Mouse (Mus musculus): ENCODE measurements around the gene Tob1. TPM values are rescaled to one million over a fixed set of nuclear protein-coding genes. Genes with fewer than 3 reads are reported as not detected.

The Tob1 gene
- polyA plus RNA-seq, 1 experiment, result 21.4 TPM

DNA sequence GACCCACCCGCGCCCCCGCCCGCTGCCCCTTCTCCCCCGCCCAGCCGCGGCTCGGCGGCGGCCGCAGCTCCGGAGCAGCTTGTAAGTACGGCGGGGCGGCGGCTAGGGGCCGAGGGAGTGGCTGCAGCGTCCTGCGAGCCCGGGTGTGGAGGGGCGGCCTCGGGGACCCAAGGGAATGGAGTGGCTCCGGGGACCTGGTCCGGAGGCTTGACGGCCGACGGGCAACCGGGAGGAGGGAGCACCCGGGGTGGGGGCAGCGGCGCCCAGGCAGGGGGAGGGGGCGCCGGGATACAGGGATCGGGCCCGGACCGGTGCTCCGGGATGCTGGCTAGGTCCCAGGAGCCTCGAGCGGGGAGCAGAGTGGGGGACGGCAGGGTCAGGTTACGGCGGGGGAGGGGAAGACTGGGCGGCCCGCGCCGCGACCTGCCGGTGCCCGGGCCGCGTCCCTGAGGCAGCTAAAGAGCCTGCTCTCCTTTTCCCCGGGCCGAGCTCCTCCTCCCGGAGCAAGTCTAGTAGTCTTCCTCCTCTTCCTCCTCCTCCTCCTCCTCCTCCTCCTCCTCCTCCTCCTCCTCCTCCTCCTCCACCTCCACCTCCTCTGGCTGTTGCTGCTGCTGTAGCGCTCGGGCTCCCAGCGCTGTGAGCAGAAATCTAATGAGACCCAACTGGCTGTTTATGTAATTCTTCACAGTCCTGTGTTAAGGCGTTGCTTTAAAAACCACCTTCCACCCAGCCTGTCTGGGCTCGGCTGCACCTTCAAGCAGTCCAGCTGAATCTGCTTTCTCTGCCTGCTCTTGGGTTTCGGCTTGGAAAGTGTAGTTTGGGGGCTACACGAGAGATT is 616 bp downstream of the Tob1 start:
- Histone ChIP-seq H3K4me3 (ENCODE audit: control insufficient read depth, insufficient read depth, low read length) (peak overlapping the region; percentile 88), H3K27me3 (ENCODE audit: control insufficient read depth, insufficient read depth, low read length) (no peaks in the 10 kb centered on the region), H3K4me1 (replicated peaks; ENCODE audit: control insufficient read depth, insufficient read depth, low read length) (peaks cover 5% of the 10 kb centered on the region; the same call in 1 of the 2 replicates), H3K36me3 (ENCODE audit: control insufficient read depth, insufficient read depth, low read length) (peaks cover 8% of the 10 kb centered on the region), H3K27ac (ENCODE audit: control insufficient read depth, insufficient read depth, low read length) (no peak overlapping the region)
- WGBS, result under 1% methylated on average over 59 of the region's 61 CpGs
- DNase-seq, result peak; percentile 58
- TF ChIP-seq CTCF (IDR thresholded peaks at IDR 0.05; ENCODE audit: borderline replicate concordance, control insufficient read depth, extremely low read depth, insufficient read depth, low read length, poor library complexity), result no peak
- no peak for TF ChIP-seq POLR2A (IDR thresholded peaks at IDR 0.05; ENCODE audit: control insufficient read depth, extremely low read depth, insufficient read depth, low read length, poor library complexity)

DNA sequence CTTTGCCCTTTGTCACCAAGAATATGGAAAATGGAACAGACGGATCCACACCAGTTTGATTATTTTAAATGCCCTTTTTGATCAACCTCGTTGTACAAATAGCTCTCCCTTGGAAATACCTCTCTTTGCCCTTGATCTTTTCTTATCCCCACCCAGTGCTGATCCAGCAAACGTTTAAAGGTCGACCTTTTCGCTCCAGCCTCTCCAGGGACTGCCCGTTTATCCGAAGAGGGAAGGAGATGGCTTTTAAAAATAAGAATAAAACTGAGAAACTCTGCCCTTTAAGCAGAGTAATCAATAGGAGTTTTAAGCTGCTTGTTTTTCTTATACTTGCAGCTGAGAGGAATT is 1.2 kb downstream of the Tob1 start:
- H3K36me3 ChIP-seq (ENCODE audit: control insufficient read depth, insufficient read depth, low read length), result peaks cover 8% of the 10 kb centered on the region
- no peak for DNase-seq
- H3K4me1 ChIP-seq (replicated peaks; ENCODE audit: control insufficient read depth, insufficient read depth, low read length), result peaks cover 5% of the 10 kb centered on the region; the same call in 1 of the 2 replicates
- TF ChIP-seq POLR2A (IDR thresholded peaks at IDR 0.05; ENCODE audit: control insufficient read depth, extremely low read depth, insufficient read depth, low read length, poor library complexity), result no peak
- no peak for TF ChIP-seq CTCF (IDR thresholded peaks at IDR 0.05; ENCODE audit: borderline replicate concordance, control insufficient read depth, extremely low read depth, insufficient read depth, low read length, poor library complexity)
- no peak overlapping the region for H3K27ac ChIP-seq (ENCODE audit: control insufficient read depth, insufficient read depth, low read length)
- WGBS, result 33% methylated on average over 7 of the region's 7 CpGs
- H3K27me3 ChIP-seq (ENCODE audit: control insufficient read depth, insufficient read depth, low read length), result no peaks in the 10 kb centered on the region
- H3K4me3 ChIP-seq (ENCODE audit: control insufficient read depth, insufficient read depth, low read length), result peak overlapping the region; percentile 88

DNA sequence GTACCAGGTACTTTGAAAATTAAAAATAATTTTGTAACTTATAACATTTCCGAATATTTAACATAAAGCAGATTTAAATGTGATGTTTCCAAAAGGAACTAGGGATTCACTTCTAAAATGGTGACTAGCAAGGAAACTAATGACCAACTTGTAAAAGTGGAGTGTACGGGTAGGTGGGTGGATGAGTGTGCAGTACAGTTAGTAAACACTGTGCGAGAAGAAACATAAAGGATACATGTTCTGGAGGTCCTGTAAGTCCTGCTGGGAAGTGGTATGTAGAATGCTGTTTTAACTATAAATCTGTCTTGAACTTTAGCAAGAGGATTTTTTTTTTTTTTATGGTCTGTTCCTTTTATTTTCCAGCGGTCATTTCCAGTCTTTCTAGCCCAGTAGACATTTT is 1.7 kb downstream of the Tob1 start:
- Histone ChIP-seq H3K27ac (ENCODE audit: control insufficient read depth, insufficient read depth, low read length) (no peak overlapping the region), H3K4me1 (replicated peaks; ENCODE audit: control insufficient read depth, insufficient read depth, low read length) (peaks cover 5% of the 10 kb centered on the region; the same call in 1 of the 2 replicates), H3K27me3 (ENCODE audit: control insufficient read depth, insufficient read depth, low read length) (no peaks in the 10 kb centered on the region), H3K4me3 (ENCODE audit: control insufficient read depth, insufficient read depth, low read length) (no peak overlapping the region), H3K36me3 (ENCODE audit: control insufficient read depth, insufficient read depth, low read length) (peaks cover 8% of the 10 kb centered on the region)
- WGBS, result 95% methylated on average over 4 of the region's 4 CpGs
- TF ChIP-seq CTCF (IDR thresholded peaks at IDR 0.05; ENCODE audit: borderline replicate concordance, control insufficient read depth, extremely low read depth, insufficient read depth, low read length, poor library complexity), result no peak
- TF ChIP-seq POLR2A (IDR thresholded peaks at IDR 0.05; ENCODE audit: control insufficient read depth, extremely low read depth, insufficient read depth, low read length, poor library complexity), result no peak
- no peak for DNase-seq

DNA sequence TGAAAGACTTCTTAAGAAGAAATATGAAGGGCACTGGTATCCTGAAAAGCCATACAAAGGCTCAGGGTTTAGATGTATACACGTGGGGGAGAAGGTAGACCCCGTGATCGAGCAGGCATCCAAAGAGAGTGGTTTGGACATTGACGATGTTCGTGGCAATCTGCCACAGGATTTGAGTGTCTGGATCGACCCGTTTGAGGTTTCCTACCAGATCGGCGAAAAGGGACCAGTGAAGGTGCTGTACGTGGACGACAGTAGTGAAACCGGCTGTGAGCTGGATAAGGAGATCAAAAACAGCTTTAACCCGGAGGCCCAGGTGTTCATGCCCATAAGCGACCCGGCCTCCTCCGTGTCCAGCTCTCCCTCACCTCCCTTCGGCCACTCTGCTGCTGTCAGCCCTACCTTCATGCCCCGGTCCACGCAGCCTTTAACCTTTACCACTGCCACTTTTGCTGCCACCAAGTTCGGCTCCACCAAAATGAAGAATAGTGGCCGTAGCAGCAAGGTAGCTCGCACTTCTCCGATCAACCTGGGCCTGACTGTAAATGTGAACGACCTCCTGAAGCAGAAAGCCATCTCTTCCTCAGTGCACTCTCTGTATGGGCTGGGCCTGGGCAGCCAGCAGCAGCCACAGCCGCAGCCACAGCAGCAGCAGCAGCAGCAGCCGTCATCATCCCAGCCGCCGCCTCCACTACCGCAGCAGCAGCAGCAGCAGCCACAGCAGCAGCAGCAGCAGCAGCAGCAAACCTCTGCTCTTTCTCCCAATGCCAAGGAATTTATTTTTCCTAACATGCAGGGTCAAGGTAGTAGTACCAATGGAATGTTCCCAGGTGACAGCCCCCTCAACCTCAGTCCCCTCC is 2.7 kb downstream of the Tob1 start:
- Histone ChIP-seq H3K4me1 (replicated peaks; ENCODE audit: control insufficient read depth, insufficient read depth, low read length) (peaks cover 5% of the 10 kb centered on the region; the same call in 1 of the 2 replicates), H3K27me3 (ENCODE audit: control insufficient read depth, insufficient read depth, low read length) (no peaks in the 10 kb centered on the region), H3K4me3 (ENCODE audit: control insufficient read depth, insufficient read depth, low read length) (no peak overlapping the region), H3K36me3 (ENCODE audit: control insufficient read depth, insufficient read depth, low read length) (peaks cover 8% of the 10 kb centered on the region), H3K27ac (ENCODE audit: control insufficient read depth, insufficient read depth, low read length) (no peak overlapping the region)
- 97% methylated on average over 29 of the region's 29 CpGs for WGBS
- DNase-seq, result no peak
- no peak for TF ChIP-seq POLR2A (IDR thresholded peaks at IDR 0.05; ENCODE audit: control insufficient read depth, extremely low read depth, insufficient read depth, low read length, poor library complexity)
- TF ChIP-seq CTCF (IDR thresholded peaks at IDR 0.05; ENCODE audit: borderline replicate concordance, control insufficient read depth, extremely low read depth, insufficient read depth, low read length, poor library complexity), result no peak

DNA sequence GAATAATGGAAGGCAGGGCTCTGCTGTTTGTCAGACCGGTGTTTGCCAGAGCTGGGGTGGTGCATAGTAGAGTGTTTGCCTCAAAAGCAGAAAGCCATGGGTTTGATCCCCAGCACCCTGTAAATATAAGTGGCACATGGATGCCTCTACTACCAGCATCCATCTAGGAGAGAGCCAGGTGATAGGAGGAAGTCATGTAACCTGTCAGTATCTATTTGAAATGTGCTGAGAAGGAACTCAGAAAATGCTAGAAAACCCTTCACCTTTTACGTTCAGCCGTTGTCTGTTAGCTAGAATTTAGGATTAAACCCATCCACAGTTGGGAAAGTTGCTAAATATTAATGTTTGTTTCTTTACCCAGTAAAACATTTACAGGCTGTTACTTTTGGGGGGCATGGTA is 4.3 kb downstream of the Tob1 start:
- no peaks in the 10 kb centered on the region for H3K27me3 ChIP-seq (ENCODE audit: control insufficient read depth, insufficient read depth, low read length)
- H3K4me1 ChIP-seq (replicated peaks; ENCODE audit: control insufficient read depth, insufficient read depth, low read length), result peaks cover 5% of the 10 kb centered on the region; the same call in 1 of the 2 replicates
- H3K36me3 ChIP-seq (ENCODE audit: control insufficient read depth, insufficient read depth, low read length), result peaks cover 8% of the 10 kb centered on the region
- 99% methylated on average over 3 of the region's 3 CpGs for WGBS
- TF ChIP-seq CTCF (IDR thresholded peaks at IDR 0.05; ENCODE audit: borderline replicate concordance, control insufficient read depth, extremely low read depth, insufficient read depth, low read length, poor library complexity), result no peak
- TF ChIP-seq POLR2A (IDR thresholded peaks at IDR 0.05; ENCODE audit: control insufficient read depth, extremely low read depth, insufficient read depth, low read length, poor library complexity), result no peak
- H3K4me3 ChIP-seq (ENCODE audit: control insufficient read depth, insufficient read depth, low read length), result no peak overlapping the region
- no peak overlapping the region for H3K27ac ChIP-seq (ENCODE audit: control insufficient read depth, insufficient read depth, low read length)
- DNase-seq, result no peak

DNA sequence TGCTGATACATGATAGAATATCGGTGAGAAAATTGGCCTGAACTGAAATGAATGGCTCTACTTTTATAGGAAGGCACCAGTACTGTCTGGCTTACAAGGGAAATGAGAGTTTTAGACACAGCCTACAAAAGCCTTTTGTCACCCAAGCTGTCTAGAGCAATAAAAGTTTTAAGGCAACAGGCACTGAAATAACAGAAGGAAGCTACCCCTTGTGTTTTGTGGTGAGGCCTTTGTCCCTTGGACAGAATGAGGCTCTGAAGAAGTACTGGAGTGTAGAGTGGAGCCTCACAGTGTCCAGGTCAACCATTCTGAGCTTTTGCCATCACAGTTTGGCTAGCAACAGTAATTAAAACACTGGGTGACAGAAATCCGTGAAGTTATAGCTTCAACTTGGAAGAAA is 5.0 kb downstream of the Tob1 start:
- Histone ChIP-seq H3K27ac (ENCODE audit: control insufficient read depth, insufficient read depth, low read length) (no peak overlapping the region), H3K27me3 (ENCODE audit: control insufficient read depth, insufficient read depth, low read length) (no peaks in the 10 kb centered on the region), H3K4me1 (replicated peaks; ENCODE audit: control insufficient read depth, insufficient read depth, low read length) (peaks cover 5% of the 10 kb centered on the region; the same call in 1 of the 2 replicates), H3K4me3 (ENCODE audit: control insufficient read depth, insufficient read depth, low read length) (no peak overlapping the region), H3K36me3 (ENCODE audit: control insufficient read depth, insufficient read depth, low read length) (peaks cover 8% of the 10 kb centered on the region)
- no peak for TF ChIP-seq POLR2A (IDR thresholded peaks at IDR 0.05; ENCODE audit: control insufficient read depth, extremely low read depth, insufficient read depth, low read length, poor library complexity)
- TF ChIP-seq CTCF (IDR thresholded peaks at IDR 0.05; ENCODE audit: borderline replicate concordance, control insufficient read depth, extremely low read depth, insufficient read depth, low read length, poor library complexity), result no peak
- no peak for DNase-seq
- 69% methylated on average over 2 of the region's 2 CpGs for WGBS
